Mouse (Mus musculus) cortical plate, adult 2 months (tissue): Measurements from ENCODE around the gene Phf3.

Experiments used
- CTCF ChIP-seq: fragments of 200-500 bp; IDR thresholded peaks from 2 replicates; pipeline ENCODE4 v1.5.1; 2011; ENCODE audit warnings: mild to moderate bottlenecking, control low read depth, low read length; ENCODE audit not compliant: insufficient read depth; ENCODE audit errors: extremely low read depth
- POLR2A ChIP-seq: fragments of 200-500 bp; IDR thresholded peaks from 2 replicates; pipeline ENCODE4 v1.6.1; 2011; ENCODE audit warnings: mild to moderate bottlenecking, low read length, control low read depth; ENCODE audit not compliant: insufficient read depth; ENCODE audit errors: extremely low read depth

- TF ChIP-seq POLR2A (no peak), CTCF (no peak)
These were observed 80.3 kb downstream of the Phf3 start for GRCm38 (mm10) chr1:30793357-30793883.
